Mouse (Mus musculus) bone marrow, adult 2 months (tissue): ENCODE results near the gene Nit2.

ENCODE experiments used
- CTCF ChIP-seq: fragments of 200-500 bp; IDR thresholded peaks from 2 replicates; pipeline ENCODE4 v1.5.1; 2011; ENCODE audit warnings: low read length, control low read depth; ENCODE audit not compliant: control insufficient read depth, insufficient read depth
- POLR2A ChIP-seq: fragments of 200-500 bp; IDR thresholded peaks from 2 replicates; pipeline ENCODE4 v1.6.1; 2011; ENCODE audit warnings: low read depth, mild to moderate bottlenecking, control low read depth, low read length, borderline replicate concordance; ENCODE audit not compliant: control insufficient read depth

DNA sequence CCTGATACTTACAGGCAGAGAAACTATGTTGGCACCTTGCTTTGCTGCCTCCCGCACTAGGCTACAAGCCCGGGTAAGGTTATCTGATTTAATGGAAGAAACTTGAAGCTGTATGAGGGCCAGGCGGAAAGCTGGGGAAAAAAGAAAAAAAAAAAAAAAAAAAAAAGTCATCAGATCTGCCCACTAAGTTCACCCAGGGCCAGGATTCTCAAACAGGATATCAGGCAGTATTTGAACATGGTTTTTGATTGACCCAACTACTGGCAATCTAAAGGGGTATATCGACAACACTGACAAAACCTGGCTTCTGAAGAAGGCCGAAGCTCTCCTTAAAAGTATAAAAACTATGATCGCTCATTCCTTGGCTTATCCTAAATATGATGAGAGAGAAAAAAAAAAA lies 1.1 kb downstream of the Nit2 start:
- no peak for TF ChIP-seq CTCF
- TF ChIP-seq POLR2A = no peak
